Comparison of ENCODE assay signal across 14 mouse cellular contexts in genomic region chr12:27576109-27576700, GRCm38 (mm10).
DNase-seq lines count a peak whose midpoint lies in the region; ATAC-seq lines count a peak whose summit lies in the region.
"Had no signal": no experiment of that assay in that cellular context is flagged by ENCODE, and none has a peak within 500 bp of the region (broad histone marks: within the 10 kb centered on the region; RNA-seq: fewer than 3 reads in every experiment).

No protein-coding gene starts in this region.

- H3K27ac ChIP-seq in forebrain, embryonic 11.5 days (ENCODE audit: low read depth, low read length), result 0 out of 2 replicates have a peak overlapping the region, but pooled peaks have one; percentile 25
- H3K27ac ChIP-seq in forebrain, embryonic 16.5 days (ENCODE audit: low read length), result no peak overlapping the region
- H3K27ac ChIP-seq in embryonic facial prominence, embryonic 11.5 days (replicated peaks; ENCODE audit: low read depth, low read length), result no peak overlapping the region
- H3K27ac ChIP-seq in limb, embryonic 12.5 days, result peak overlapping the region; percentile 73
- peak overlapping the region; percentile 69 for H3K27ac ChIP-seq in neural tube, embryonic 13.5 days (replicated peaks)
- no peak overlapping the region for H3K27ac ChIP-seq in heart, embryonic 10.5 days
- H3K27ac ChIP-seq: heart, embryonic 13.5 days; lung, embryonic 15.5 days had no signal

- H3K36me3 ChIP-seq in forebrain, embryonic 11.5 days (ENCODE audit: control insufficient read depth, insufficient read depth, low read length), result no peaks in the 10 kb centered on the region
- no peaks in the 10 kb centered on the region for H3K36me3 ChIP-seq in forebrain, embryonic 16.5 days (ENCODE audit: control insufficient read depth, insufficient read depth)
- H3K36me3 ChIP-seq in embryonic facial prominence, embryonic 11.5 days (replicated peaks; ENCODE audit: control insufficient read depth, insufficient read depth, low read depth, low read length), result no peaks in the 10 kb centered on the region
- H3K36me3 ChIP-seq in limb, embryonic 12.5 days, result no peaks in the 10 kb centered on the region
- H3K36me3 ChIP-seq in neural tube, embryonic 13.5 days, result no peaks in the 10 kb centered on the region
- no peaks in the 10 kb centered on the region for H3K36me3 ChIP-seq in heart, embryonic 10.5 days
- H3K36me3 ChIP-seq: heart, embryonic 13.5 days; lung, embryonic 15.5 days had no signal

- WGBS in forebrain, embryonic 11.5 days, result 63% methylated on average over 3 of the region's 3 CpGs
- 51% methylated on average over 3 of the region's 3 CpGs for WGBS in forebrain, embryonic 16.5 days
- 53% methylated on average over 3 of the region's 3 CpGs for WGBS in embryonic facial prominence, embryonic 11.5 days
- WGBS in limb, embryonic 12.5 days, result 33% methylated on average over 3 of the region's 3 CpGs
- 26% methylated on average over 3 of the region's 3 CpGs for WGBS in neural tube, embryonic 13.5 days
- 70% methylated on average over 3 of the region's 3 CpGs for WGBS in heart, embryonic 10.5 days

- no peak overlapping the region for H3K4me3 ChIP-seq in forebrain, embryonic 11.5 days (ENCODE audit: low read depth, low read length)
- no peak overlapping the region for H3K4me3 ChIP-seq in forebrain, embryonic 16.5 days (replicated peaks; ENCODE audit: low read length)
- no peak overlapping the region for H3K4me3 ChIP-seq in embryonic facial prominence, embryonic 11.5 days (ENCODE audit: low read depth, low read length)
- H3K4me3 ChIP-seq in limb, embryonic 12.5 days (replicated peaks), result no peak overlapping the region
- H3K4me3 ChIP-seq in neural tube, embryonic 13.5 days, result no peak overlapping the region
- no peak overlapping the region for H3K4me3 ChIP-seq in heart, embryonic 10.5 days
- H3K4me3 ChIP-seq: heart, embryonic 13.5 days; lung, embryonic 15.5 days had no signal

- ATAC-seq in forebrain, embryonic 11.5 days (replicated peaks; ENCODE audit: low FRiP score), result peak; percentile 27; the same call in 1 of the 2 replicates
- ATAC-seq in forebrain, embryonic 16.5 days, result no peak; the same call in 1 of the 2 replicates
- ATAC-seq in embryonic facial prominence, embryonic 11.5 days (replicated peaks; ENCODE audit: insufficient number of reproducible peaks, low FRiP score, low TSS enrichment, low read depth), result 0 out of 2 replicates have a peak, but pooled peaks have one; percentile 29
- ATAC-seq in limb, embryonic 12.5 days (ENCODE audit: insufficient number of reproducible peaks, insufficient read depth, low FRiP score, low TSS enrichment, low read depth), result peak; percentile 68; the same call in 1 of the 2 replicates
- peak; percentile 63 for ATAC-seq in neural tube, embryonic 13.5 days (ENCODE audit: low read depth)

- H3K27me3 ChIP-seq in forebrain, embryonic 11.5 days (ENCODE audit: control insufficient read depth, insufficient read depth, low read length), result no peaks in the 10 kb centered on the region
- no peaks in the 10 kb centered on the region for H3K27me3 ChIP-seq in forebrain, embryonic 16.5 days (replicated peaks; ENCODE audit: control insufficient read depth, insufficient read depth, low read length)
- no peaks in the 10 kb centered on the region for H3K27me3 ChIP-seq in embryonic facial prominence, embryonic 11.5 days (ENCODE audit: control insufficient read depth, insufficient read depth, low read length)
- no peaks in the 10 kb centered on the region for H3K27me3 ChIP-seq in limb, embryonic 12.5 days
- H3K27me3 ChIP-seq in neural tube, embryonic 13.5 days, result no peaks in the 10 kb centered on the region
- H3K27me3 ChIP-seq in heart, embryonic 10.5 days (ENCODE audit: insufficient read depth, poor library complexity, severe bottlenecking), result no peaks in the 10 kb centered on the region
- H3K27me3 ChIP-seq: heart, embryonic 13.5 days; lung, embryonic 15.5 days had no signal

- H3K9me3 ChIP-seq in forebrain, embryonic 11.5 days (ENCODE audit: control insufficient read depth, low read length), result no peaks in the 10 kb centered on the region
- H3K9me3 ChIP-seq in forebrain, embryonic 16.5 days (ENCODE audit: control insufficient read depth, low read length), result no peaks in the 10 kb centered on the region
- H3K9me3 ChIP-seq in embryonic facial prominence, embryonic 11.5 days (replicated peaks; ENCODE audit: control insufficient read depth, low read length), result no peaks in the 10 kb centered on the region
- H3K9me3 ChIP-seq in limb, embryonic 12.5 days, result no peaks in the 10 kb centered on the region
- H3K9me3 ChIP-seq in neural tube, embryonic 13.5 days, result no peaks in the 10 kb centered on the region
- H3K9me3 ChIP-seq in heart, embryonic 10.5 days, result no peaks in the 10 kb centered on the region
- H3K9me3 ChIP-seq: heart, embryonic 13.5 days; lung, embryonic 15.5 days had no signal

- no peak overlapping the region for H3K4me2 ChIP-seq in forebrain, embryonic 11.5 days (ENCODE audit: low read depth, low read length, severe bottlenecking)
- H3K4me2 ChIP-seq in forebrain, embryonic 16.5 days (ENCODE audit: low read length), result no peak overlapping the region
- H3K4me2 ChIP-seq in embryonic facial prominence, embryonic 11.5 days (ENCODE audit: low read depth, low read length), result no peak overlapping the region
- no peak overlapping the region for H3K4me2 ChIP-seq in limb, embryonic 12.5 days
- no peak overlapping the region for H3K4me2 ChIP-seq in neural tube, embryonic 13.5 days
- H3K4me2 ChIP-seq: heart, embryonic 13.5 days; lung, embryonic 15.5 days had no signal

- H3K9ac ChIP-seq in forebrain, embryonic 11.5 days (ENCODE audit: low read length), result no peak overlapping the region
- no peak overlapping the region for H3K9ac ChIP-seq in forebrain, embryonic 16.5 days (replicated peaks; ENCODE audit: low read depth, low read length)
- no peak overlapping the region for H3K9ac ChIP-seq in embryonic facial prominence, embryonic 11.5 days (replicated peaks; ENCODE audit: low read length)
- no peak overlapping the region for H3K9ac ChIP-seq in limb, embryonic 12.5 days (replicated peaks)
- H3K9ac ChIP-seq in neural tube, embryonic 13.5 days, result no peak overlapping the region
- H3K9ac ChIP-seq: heart, embryonic 13.5 days; lung, embryonic 15.5 days had no signal

- no peaks in the 10 kb centered on the region; the same call in 1 of the 2 replicates for H3K4me1 ChIP-seq in forebrain, embryonic 11.5 days (replicated peaks; ENCODE audit: control insufficient read depth, insufficient read depth, low read length)
- H3K4me1 ChIP-seq in forebrain, embryonic 16.5 days (replicated peaks; ENCODE audit: control insufficient read depth, insufficient read depth, low read length), result peaks cover 8% of the 10 kb centered on the region
- H3K4me1 ChIP-seq in embryonic facial prominence, embryonic 11.5 days (ENCODE audit: control insufficient read depth, insufficient read depth, low read length), result peaks cover 3% of the 10 kb centered on the region; the same call in 1 of the 2 replicates
- peaks cover 20% of the 10 kb centered on the region for H3K4me1 ChIP-seq in limb, embryonic 12.5 days (replicated peaks)
- peaks cover 15% of the 10 kb centered on the region for H3K4me1 ChIP-seq in neural tube, embryonic 13.5 days (replicated peaks)
- no peaks in the 10 kb centered on the region for H3K4me1 ChIP-seq in heart, embryonic 10.5 days
- H3K4me1 ChIP-seq: heart, embryonic 13.5 days; lung, embryonic 15.5 days had no signal

- DNase-seq in forebrain, embryonic 11.5 days (ENCODE audit: low spot score), result no peak
- no peak for DNase-seq in embryonic facial prominence, embryonic 11.5 days (ENCODE audit: low spot score)
- DNase-seq in kidney, adult 18-20 months, result no peak
- no peak for DNase-seq in cerebellum, adult 11-12 months
- DNase-seq in heart, embryonic 10.5 days (ENCODE audit: low spot score), result no peak
- DNase-seq: adrenal gland, postnatal 14 days; cerebellum, postnatal 36 days; gastrocnemius, postnatal 14 days; kidney, postnatal 10 days had no signal

Comparison
In these comparisons a context has a peak if more than half of its experiments do, and no peak if none do; other contexts are left out.
1. H3K27ac ChIP-seq: peak in forebrain, embryonic 11.5 days (single experiment), limb, embryonic 12.5 days (single experiment) and neural tube, embryonic 13.5 days (single experiment); none in forebrain, embryonic 16.5 days (single experiment), embryonic facial prominence, embryonic 11.5 days (single experiment) and heart, embryonic 10.5 days (single experiment).